Comparison of ENCODE assay signal across 13 mouse cellular contexts in genomic region chr8:94996037-94996436, GRCm38 (mm10). TPM values are rescaled to one million over a fixed set of nuclear protein-coding genes. Genes with fewer than 3 reads are reported as not detected.
A peak's percentile ranks its signal among the peaks of the same experiment; 100 is the strongest.
DNase-seq lines count a peak whose midpoint lies in the region; ATAC-seq and TF ChIP-seq lines count a peak whose summit lies in the region.
"Had no signal": no experiment of that assay in that cellular context is flagged by ENCODE, and none has a peak within 500 bp of the region (broad histone marks: within the 10 kb centered on the region; RNA-seq: fewer than 3 reads in every experiment).

No protein-coding gene starts in this region.

- H3K27me3 ChIP-seq in forebrain, embryonic 12.5 days = no peaks in the 10 kb centered on the region
- H3K27me3 ChIP-seq in limb, embryonic 10.5 days (ENCODE audit: low read depth, poor library complexity, severe bottlenecking) = peaks cover 15% of the 10 kb centered on the region; the same call in 1 of the 2 replicates

- peak overlapping the region; percentile 61 for H3K4me3 ChIP-seq in forebrain, embryonic 12.5 days (replicated peaks)
- no peak overlapping the region for H3K4me3 ChIP-seq in limb, embryonic 10.5 days
- H3K4me3 ChIP-seq in olfactory bulb, adult 2 months (ENCODE audit: insufficient read depth, low read depth, low read length) = peak overlapping the region; percentile 48
- H3K4me3 ChIP-seq: heart, embryonic 13.5 days had no signal

- peak overlapping the region; percentile 96 for H3K9ac ChIP-seq in forebrain, embryonic 12.5 days
- H3K9ac ChIP-seq: heart, embryonic 13.5 days had no signal

- H3K9me3 ChIP-seq in forebrain, embryonic 12.5 days = no peaks in the 10 kb centered on the region
- no peaks in the 10 kb centered on the region for H3K9me3 ChIP-seq in limb, embryonic 10.5 days (replicated peaks)
- H3K9me3 ChIP-seq: heart, embryonic 13.5 days had no signal

- no peak for TF ChIP-seq POLR2A in olfactory bulb, adult 2 months (IDR thresholded peaks at IDR 0.05; ENCODE audit: insufficient read depth, low read depth, low read length)

- peak; percentile 32 for DNase-seq in left cerebral cortex, postnatal 4 days
- no peak for DNase-seq in left cerebral cortex, adult 11 months (ENCODE audit: low spot score)
- DNase-seq in limb, embryonic 10.5 days (ENCODE audit: low spot score) = no peak
- DNase-seq in frontal cortex, postnatal 25 days (ENCODE audit: low spot score in 2 of 2) = no peak
- no peak for DNase-seq in thymus, postnatal 36 days
- DNase-seq in urinary bladder, postnatal 14 days (ENCODE audit: low spot score) = no peak
- DNase-seq: cerebellum, postnatal 36 days had no signal

- 24% methylated on average over 12 of the region's 12 CpGs for WGBS in forebrain, embryonic 12.5 days
- 83% methylated on average over 12 of the region's 12 CpGs for WGBS in limb, embryonic 10.5 days
- 25% methylated on average over 12 of the region's 12 CpGs for WGBS in olfactory bulb, adult 2 months

- H3K4me1 ChIP-seq in forebrain, embryonic 12.5 days = peaks cover 76% of the 10 kb centered on the region
- peaks cover 79% of the 10 kb centered on the region for H3K4me1 ChIP-seq in limb, embryonic 10.5 days
- peaks cover 87% of the 10 kb centered on the region for H3K4me1 ChIP-seq in olfactory bulb, adult 2 months (ENCODE audit: control insufficient read depth, insufficient read depth, low read length)

- 0 out of 2 replicates have a peak, but pooled peaks cover 4% of the 10 kb centered on the region for H3K36me3 ChIP-seq in forebrain, embryonic 12.5 days (replicated peaks)
- H3K36me3 ChIP-seq in limb, embryonic 10.5 days = no peaks in the 10 kb centered on the region
- H3K36me3 ChIP-seq: heart, embryonic 13.5 days had no signal

- ATAC-seq in forebrain, embryonic 12.5 days (ENCODE audit: low FRiP score) = no peak

- intact Hi-C loops in left cerebral cortex, postnatal 4 days (cut with DNase I) = no loop called here

- H3K27ac ChIP-seq in forebrain, embryonic 12.5 days = peak overlapping the region; percentile 98
- peak overlapping the region; percentile 73; the same call in 1 of the 2 replicates for H3K27ac ChIP-seq in limb, embryonic 10.5 days
- peak overlapping the region; percentile 88 for H3K27ac ChIP-seq in olfactory bulb, adult 2 months (ENCODE audit: insufficient read depth, low read depth, low read length)
- H3K27ac ChIP-seq: heart, embryonic 13.5 days; macrophage had no signal

- no peak for TF ChIP-seq CTCF in olfactory bulb, adult 2 months (IDR thresholded peaks at IDR 0.05; ENCODE audit: insufficient read depth, low read depth, low read length)

- H3K4me2 ChIP-seq in forebrain, embryonic 12.5 days = peak overlapping the region; percentile 92
- H3K4me2 ChIP-seq: heart, embryonic 13.5 days had no signal

RNA-seq across cellular contexts. Expression of gene Adgrg3, which starts 21.5 kb away (rescaled TPM):
- total RNA-seq in left cerebral cortex, postnatal 4 days (2021) = 1 to 10 TPM; 1.1 to 2.1 TPM
- polyA plus RNA-seq in forebrain, embryonic 12.5 days (2016; fragmentation: Nextera tagmentation; extraction: Ambion mirVana) = 1.7 and 2.4 TPM in 2 replicates
- polyA plus RNA-seq in limb, embryonic 10.5 days (2016; fragmentation: Nextera tagmentation; extraction: Ambion mirVana) = 3.4 and 4.2 TPM in 2 replicates
- polyA plus RNA-seq in olfactory bulb, adult 2 months (2012; ENCODE audit: insufficient read depth, insufficient read length, low replicate concordance, missing spikeins) = not detected in 2 replicates

RNA-seq across cellular contexts. Expression of gene Adgrg1, which starts 21.5 kb away (rescaled TPM):
- total RNA-seq in left cerebral cortex, postnatal 4 days (2021) = 100 to 1,000 TPM; 125 to 153 TPM
- polyA plus RNA-seq in forebrain, embryonic 12.5 days (2016; fragmentation: Nextera tagmentation; extraction: Ambion mirVana) = 180 and 222 TPM in 2 replicates
- polyA plus RNA-seq in limb, embryonic 10.5 days (2016; fragmentation: Nextera tagmentation; extraction: Ambion mirVana) = 7.0 and 11.6 TPM in 2 replicates
- polyA plus RNA-seq in olfactory bulb, adult 2 months (2012; ENCODE audit: insufficient read depth, insufficient read length, low replicate concordance, missing spikeins) = not detected in 2 replicates

RNA-seq across cellular contexts. Expression of gene Drc7, which starts 58.9 kb away (rescaled TPM):
- 1 to 10 TPM; 2.7 to 3.0 TPM for total RNA-seq in left cerebral cortex, postnatal 4 days (2021)
- polyA plus RNA-seq in forebrain, embryonic 12.5 days (2016; fragmentation: Nextera tagmentation; extraction: Ambion mirVana) = 0.26 and 0.38 TPM in 2 replicates
- polyA plus RNA-seq in limb, embryonic 10.5 days (2016; fragmentation: Nextera tagmentation; extraction: Ambion mirVana) = 0.23 TPM in 2 replicates
- not detected in 2 replicates for polyA plus RNA-seq in olfactory bulb, adult 2 months (2012; ENCODE audit: insufficient read depth, insufficient read length, low replicate concordance, missing spikeins)
- total RNA-seq: liver, adult 2 months had no signal
- polyA plus RNA-seq: heart, embryonic 13.5 days; intestine, embryonic 14.5 days; liver, adult 2 months; macrophage had no signal

Comparison
In these comparisons a context has a peak if more than half of its experiments do, and no peak if none do; other contexts are left out.
1. RNA of gene Adgrg1, which starts 21.5 kb away (polyA plus RNA-seq): not detected in olfactory bulb, adult 2 months and 180 to 222 TPM in forebrain, embryonic 12.5 days; 7.0 to 11.6 TPM in limb, embryonic 10.5 days; every median in the first group is over 10 times any median in the second.
2. Peak in every context shown above with its lines, with median percentiles within 50 percentile points of each other: H3K27ac ChIP-seq.